Mouse (Mus musculus) heart, embryonic 13.5 days (tissue): ENCODE measurements around the gene Rit1. TPM values are rescaled to one million over a fixed set of nuclear protein-coding genes. Genes with fewer than 3 reads are reported as not detected.

Experiments
- ATAC-seq: fragments of 200-750 bp; cut with Nextera tagmentation; 2 replicates; pipeline ENCODE4 v1.8.0; 2017; ENCODE audit warnings: moderate TSS enrichment; ENCODE audit not compliant: insufficient number of reproducible peaks, low FRiP score, low TSS enrichment; ENCODE audit errors: extremely low read depth
- H3K27ac ChIP-seq: fragments of 300-500 bp; sonication (generic); replicated peaks from 2 replicates; pipeline ENCODE4 v1.5.1; 2015; ENCODE audit warnings: moderate library complexity, mild to moderate bottlenecking, inconsistent platforms
- H3K27me3 ChIP-seq: fragments of 300-500 bp; sonication (generic); replicated peaks from 2 replicates; pipeline ENCODE4 v1.6.1; 2015; ENCODE audit warnings: mild to moderate bottlenecking, inconsistent platforms
- H3K36me3 ChIP-seq: fragments of 300-500 bp; sonication (generic); 2 replicates; pipeline ENCODE4 v1.6.1; 2015; ENCODE audit warnings: mild to moderate bottlenecking, inconsistent platforms
- H3K4me1 ChIP-seq: fragments of 300-500 bp; sonication (generic); 2 replicates; pipeline ENCODE4 v1.6.1; 2015; ENCODE audit warnings: inconsistent platforms
- H3K4me2 ChIP-seq: fragments of 300-500 bp; sonication (generic); 2 replicates; pipeline ENCODE4 v1.6.1; 2015; ENCODE audit warnings: inconsistent platforms, mild to moderate bottlenecking, moderate library complexity
- H3K4me3 ChIP-seq: fragments of 300-500 bp; sonication (generic); 2 replicates; pipeline ENCODE4 v1.5.1; 2015; ENCODE audit warnings: moderate library complexity, mild to moderate bottlenecking, inconsistent platforms
- H3K9ac ChIP-seq: fragments of 300-500 bp; sonication (generic); 2 replicates; pipeline ENCODE4 v1.6.1; 2015; ENCODE audit warnings: inconsistent platforms, mild to moderate bottlenecking, moderate library complexity
- H3K9me3 ChIP-seq: fragments of 300-500 bp; sonication (generic); 2 replicates; pipeline ENCODE4 v1.6.1; 2016; ENCODE audit warnings: inconsistent platforms
- WGBS: fragments of 180-500 bp; shearing (Covaris S2); methylation state at CpG from one replicate; pipeline ENCODE4 v1.1.7; 2015; ENCODE audit warnings: mixed read lengths; 5-methylcytosine and 5-hydroxymethylcytosine counted together
- polyA plus RNA-seq: library from polyadenylated mRNA; unstranded; fragments of >200 nt; fragmentation: Nextera tagmentation; extraction: Ambion mirVana; gene quantifications from 2 replicates; pipeline ENCODE4 v1.2.1, GENCODE M21; 2015

Rit1 gene
- 51.7 and 56.8 TPM in 2 replicates for polyA plus RNA-seq

GRCm38 (mm10) chr3:88716399-88717197, at the start of gene Rit1:
Gene Rit1, plus strand, starts transcription at chr3:88716838.
- H3K9ac ChIP-seq: peak within 1 kb of the TSS; percentile 90
- H3K4me1 ChIP-seq: peaks cover 32% of the 10 kb centered on the region
- H3K27ac ChIP-seq: peak within 1 kb of the TSS; percentile 81
- H3K27me3 ChIP-seq: no peaks in the 10 kb centered on the region
- WGBS: 1% methylated on average over 27 of the region's 27 CpGs
- peak within 1 kb of the TSS; percentile 81 for H3K4me2 ChIP-seq
- H3K9me3 ChIP-seq: no peaks in the 10 kb centered on the region
- H3K4me3 ChIP-seq: peak within 1 kb of the TSS; percentile 72
- H3K36me3 ChIP-seq: peaks cover 64% of the 10 kb centered on the region
- peak; percentile 86 for ATAC-seq

GRCm38 (mm10) chr3:88677399-88677798, 39.2 kb upstream of the Rit1 start:
- peak overlapping the region; percentile 48 for H3K4me3 ChIP-seq
- no peaks in the 10 kb centered on the region for H3K27me3 ChIP-seq
- ATAC-seq: no peak
- H3K36me3 ChIP-seq: no peaks in the 10 kb centered on the region
- peak overlapping the region; percentile 77 for H3K4me2 ChIP-seq
- no peak overlapping the region for H3K27ac ChIP-seq
- H3K4me1 ChIP-seq: peaks cover 3% of the 10 kb centered on the region; the same call in 1 of the 2 replicates
- H3K9me3 ChIP-seq: no peaks in the 10 kb centered on the region
- peak overlapping the region; percentile 78 for H3K9ac ChIP-seq
- WGBS: 12% methylated on average over 11 of the region's 11 CpGs

GRCm38 (mm10) chr3:88683814-88684213, 32.8 kb upstream of the Rit1 start:
- H3K36me3 ChIP-seq: peaks cover 17% of the 10 kb centered on the region
- peaks cover 25% of the 10 kb centered on the region for H3K4me1 ChIP-seq
- ATAC-seq: no peak
- no peaks in the 10 kb centered on the region for H3K9me3 ChIP-seq
- H3K27ac ChIP-seq: no peak overlapping the region
- H3K9ac ChIP-seq: no peak overlapping the region
- no peak overlapping the region for H3K4me3 ChIP-seq
- H3K27me3 ChIP-seq: no peaks in the 10 kb centered on the region
- H3K4me2 ChIP-seq: no peak overlapping the region
- WGBS: 67% methylated on average over 2 of the region's 2 CpGs

- Histone ChIP-seq H3K27me3 (no peaks in the 10 kb centered on the region), H3K9me3 (no peaks in the 10 kb centered on the region), H3K36me3 (peaks cover 23% of the 10 kb centered on the region), H3K9ac (peak overlapping the region; percentile 82), H3K4me1 (peaks cover 26% of the 10 kb centered on the region), H3K4me2 (peak overlapping the region; percentile 94), H3K27ac (peak overlapping the region; percentile 97), H3K4me3 (peak overlapping the region; percentile 89)
- WGBS: 56% methylated on average over 8 of the region's 8 CpGs
- no peak for ATAC-seq
Measured at GRCm38 (mm10) chr3:88684236-88684979, 32.2 kb upstream of the Rit1 start.

- WGBS: under 1% methylated on average over 47 of the region's 47 CpGs
- peak; percentile 98 for ATAC-seq
Measured at GRCm38 (mm10) chr3:88684980-88685941, 31.4 kb upstream of the Rit1 start, which contains the start of gene Khdc4. Gene Khdc4, plus strand, starts transcription at chr3:88685803.

GRCm38 (mm10) chr3:88685958-88686451, 30.6 kb upstream of the Rit1 start:
- peaks cover 26% of the 10 kb centered on the region for H3K4me1 ChIP-seq
- ATAC-seq: peak; percentile 55
- peaks cover 39% of the 10 kb centered on the region for H3K36me3 ChIP-seq
- H3K27me3 ChIP-seq: no peaks in the 10 kb centered on the region
- no peaks in the 10 kb centered on the region for H3K9me3 ChIP-seq
- WGBS: under 1% methylated on average over 45 of the region's 45 CpGs
- H3K4me2 ChIP-seq: peak overlapping the region; percentile 94
- peak overlapping the region; percentile 93 for H3K9ac ChIP-seq
- H3K4me3 ChIP-seq: peak overlapping the region; percentile 89
- H3K27ac ChIP-seq: peak overlapping the region; percentile 97

More at GRCm38 (mm10) chr3:88684980-88685941, 31.4 kb upstream of the Rit1 start, which contains the start of gene Khdc4:
- Histone ChIP-seq H3K27ac (peak within 1 kb of the TSS; percentile 97), H3K9me3 (no peaks in the 10 kb centered on the region), H3K36me3 (peaks cover 31% of the 10 kb centered on the region), H3K4me3 (peak within 1 kb of the TSS; percentile 89), H3K27me3 (no peaks in the 10 kb centered on the region), H3K4me2 (peak within 1 kb of the TSS; percentile 94), H3K9ac (peak within 1 kb of the TSS; percentile 93), H3K4me1 (peaks cover 26% of the 10 kb centered on the region)

GRCm38 (mm10) chr3:88686734-88687611, 29.7 kb upstream of the Rit1 start:
- peaks cover 26% of the 10 kb centered on the region for H3K4me1 ChIP-seq
- peak overlapping the region; percentile 93 for H3K9ac ChIP-seq
- H3K27ac ChIP-seq: peak overlapping the region; percentile 97
- peak overlapping the region; percentile 94 for H3K4me2 ChIP-seq
- no peak for ATAC-seq
- no peaks in the 10 kb centered on the region for H3K27me3 ChIP-seq
- no peaks in the 10 kb centered on the region for H3K9me3 ChIP-seq
- peaks cover 48% of the 10 kb centered on the region for H3K36me3 ChIP-seq
- 24% methylated on average over 13 of the region's 13 CpGs for WGBS
- H3K4me3 ChIP-seq: peak overlapping the region; percentile 89

- no peaks in the 10 kb centered on the region for H3K27me3 ChIP-seq
- ATAC-seq: no peak
Measured at GRCm38 (mm10) chr3:88689079-88689478, 27.6 kb upstream of the Rit1 start.

GRCm38 (mm10) chr3:88695545-88695944, 21.1 kb upstream of the Rit1 start:
- Histone ChIP-seq H3K27me3 (no peaks in the 10 kb centered on the region), H3K9ac (no peak overlapping the region), H3K9me3 (no peaks in the 10 kb centered on the region), H3K4me1 (peaks cover 6% of the 10 kb centered on the region), H3K36me3 (peaks cover 98% of the 10 kb centered on the region), H3K27ac (no peak overlapping the region), H3K4me2 (no peak overlapping the region), H3K4me3 (no peak overlapping the region)
- ATAC-seq: no peak

More at GRCm38 (mm10) chr3:88689079-88689478, 27.6 kb upstream of the Rit1 start:
- 80% methylated on average over 5 of the region's 5 CpGs for WGBS
- Histone ChIP-seq H3K36me3 (peaks cover 68% of the 10 kb centered on the region), H3K9ac (no peak overlapping the region), H3K9me3 (no peaks in the 10 kb centered on the region), H3K4me3 (no peak overlapping the region), H3K4me1 (peaks cover 26% of the 10 kb centered on the region), H3K27ac (no peak overlapping the region), H3K4me2 (no peak overlapping the region)

- Histone ChIP-seq H3K4me2 (no peak overlapping the region), H3K9ac (no peak overlapping the region), H3K36me3 (peaks cover 95% of the 10 kb centered on the region), H3K4me3 (no peak overlapping the region), H3K4me1 (peaks cover 23% of the 10 kb centered on the region), H3K9me3 (no peaks in the 10 kb centered on the region), H3K27me3 (no peaks in the 10 kb centered on the region), H3K27ac (no peak overlapping the region)
- WGBS: 95% methylated on average over 1 of the region's 1 CpGs
- ATAC-seq: no peak
Measured at GRCm38 (mm10) chr3:88698051-88698450, 18.6 kb upstream of the Rit1 start.
